Mouse (Mus musculus) cerebellum, postnatal 25 days (tissue): Measurements from ENCODE around the gene Armh4.
"Not testable (repeated sequence)": the region's sequence is repeated elsewhere in the genome, so short reads cannot be mapped to it uniquely, and the experiment has no call there.

Experiments
- DNase-seq, 2 experiments: peaks; one replicate each; pipeline ENCODE4 v3.0.0; 2021; ENCODE audit warnings: mixed read lengths in 2 of 2

Armh4 gene

DNA sequence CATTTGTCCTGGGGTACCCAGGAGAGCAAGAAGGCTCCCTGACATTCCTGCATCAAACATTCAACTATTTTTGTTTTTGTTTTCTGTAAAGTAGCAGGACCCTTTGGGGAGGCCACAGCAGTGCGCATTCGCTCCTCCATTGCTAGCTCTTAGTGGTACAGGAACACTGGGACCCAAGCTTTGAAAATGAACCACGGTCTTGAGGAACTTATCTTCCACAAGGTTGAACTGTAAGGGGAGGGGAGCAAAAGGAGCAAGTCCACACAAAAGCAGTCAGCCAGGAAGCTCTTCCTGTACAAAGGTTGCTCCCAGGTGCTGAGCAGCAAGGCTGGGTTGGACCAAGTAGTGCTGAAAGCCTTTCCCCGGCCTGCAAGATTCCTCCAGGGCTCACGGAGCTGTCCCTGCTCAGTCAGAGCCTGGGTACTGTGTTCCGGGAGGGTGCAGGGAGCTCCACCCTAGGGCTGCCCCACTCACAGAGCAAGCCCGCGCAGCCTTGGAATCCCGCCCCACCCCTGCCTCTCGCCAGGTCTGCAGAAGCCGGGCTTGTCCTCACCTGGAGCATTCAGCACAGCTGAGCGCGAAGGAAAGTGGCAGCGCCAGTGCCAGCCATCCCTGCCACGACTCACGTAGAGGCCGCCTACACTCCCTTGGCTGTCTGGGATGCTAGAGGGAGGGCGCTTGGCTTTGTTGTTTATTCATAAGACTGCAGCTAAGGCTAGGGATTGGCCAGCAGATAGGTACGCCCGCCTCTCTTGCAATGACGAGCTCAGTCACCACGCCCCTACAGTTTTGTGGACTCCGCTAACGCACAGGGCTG is at the start of gene Armh4:
TSS of gene Armh4 (minus strand) at position 669 of the 817 bp plus-strand sequence.
- DNase-seq: peak; percentile 93 to 94

DNA sequence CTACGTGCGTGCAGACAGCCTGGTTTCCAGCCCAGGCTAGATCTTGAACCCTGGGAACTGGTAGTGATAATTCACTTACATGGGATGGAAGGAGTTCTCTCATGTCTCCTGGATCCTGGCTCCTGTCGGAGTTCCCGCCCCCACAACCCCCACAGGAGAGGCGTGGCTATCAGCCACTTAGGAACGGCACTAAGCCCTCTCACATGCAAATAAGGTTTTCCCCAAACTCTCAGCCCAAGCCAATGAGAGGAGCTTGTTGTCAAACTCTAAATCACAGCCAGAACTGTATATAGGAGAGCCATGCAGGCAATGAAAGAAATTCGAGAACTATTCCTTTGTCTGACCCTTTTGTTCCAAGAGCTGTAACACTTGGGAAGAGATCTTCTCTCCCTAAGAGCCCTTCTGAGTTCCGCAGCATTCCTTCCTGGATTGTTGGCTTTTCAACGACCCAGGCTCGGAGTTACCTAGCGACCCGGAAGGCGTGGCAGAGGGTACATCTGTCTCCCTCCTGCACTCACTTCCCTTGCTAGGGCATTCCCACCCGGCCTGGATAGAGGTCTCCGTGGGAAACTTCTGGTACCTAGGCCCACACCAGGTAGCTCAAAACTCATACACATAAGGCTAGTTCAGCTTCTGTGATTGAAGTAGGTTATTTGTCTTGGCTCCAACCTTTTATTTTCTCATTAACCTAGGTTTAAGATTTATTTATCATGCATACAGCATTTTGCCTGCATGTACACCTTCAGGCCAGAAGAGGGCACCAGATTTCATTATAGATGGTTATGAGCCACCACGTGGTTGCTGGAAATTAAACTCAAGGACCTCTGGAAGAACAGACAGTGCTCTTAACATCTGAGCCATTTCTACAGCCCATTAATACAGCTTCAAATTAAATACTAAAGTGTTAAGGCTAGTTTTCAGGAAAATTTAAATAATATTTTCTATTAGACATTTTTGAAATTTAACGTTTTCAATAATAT is 46.3 kb upstream of the Armh4 start:
- no peak for DNase-seq

DNA sequence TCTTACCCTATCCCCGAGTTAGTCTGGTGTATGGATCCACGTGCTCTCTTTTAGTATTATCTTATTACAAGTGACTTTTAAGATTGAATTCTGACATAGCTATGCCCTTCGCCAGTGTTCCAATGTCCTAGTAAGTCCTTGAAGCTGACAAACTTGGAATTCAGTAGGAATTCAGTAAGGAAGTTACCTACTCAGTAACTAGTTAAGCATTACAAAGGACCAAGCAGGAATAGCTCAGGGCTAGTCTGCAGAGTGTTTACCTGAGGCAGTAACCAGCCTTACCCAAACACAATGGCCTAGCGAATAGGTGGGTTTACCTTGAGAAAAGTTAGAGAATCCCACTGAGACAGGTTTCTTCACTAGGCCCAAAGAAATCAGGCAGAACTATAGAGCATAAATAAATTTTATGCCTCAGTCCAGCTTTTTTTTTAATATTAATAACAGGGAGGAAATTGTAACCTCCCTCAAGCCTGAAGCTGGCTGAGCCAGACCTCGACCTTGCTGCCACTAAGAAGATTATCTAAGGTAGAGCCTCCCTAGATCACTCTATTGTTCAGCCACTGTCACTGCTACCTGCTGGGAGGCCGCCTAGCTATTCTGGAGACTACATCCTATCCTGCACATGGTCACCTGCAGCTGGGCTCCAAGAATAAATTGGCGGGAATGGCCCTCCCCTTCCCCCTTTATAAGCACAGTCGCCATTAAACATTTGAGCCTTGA is 36.7 kb upstream of the Armh4 start:
- not testable (repeated sequence) for DNase-seq

DNA sequence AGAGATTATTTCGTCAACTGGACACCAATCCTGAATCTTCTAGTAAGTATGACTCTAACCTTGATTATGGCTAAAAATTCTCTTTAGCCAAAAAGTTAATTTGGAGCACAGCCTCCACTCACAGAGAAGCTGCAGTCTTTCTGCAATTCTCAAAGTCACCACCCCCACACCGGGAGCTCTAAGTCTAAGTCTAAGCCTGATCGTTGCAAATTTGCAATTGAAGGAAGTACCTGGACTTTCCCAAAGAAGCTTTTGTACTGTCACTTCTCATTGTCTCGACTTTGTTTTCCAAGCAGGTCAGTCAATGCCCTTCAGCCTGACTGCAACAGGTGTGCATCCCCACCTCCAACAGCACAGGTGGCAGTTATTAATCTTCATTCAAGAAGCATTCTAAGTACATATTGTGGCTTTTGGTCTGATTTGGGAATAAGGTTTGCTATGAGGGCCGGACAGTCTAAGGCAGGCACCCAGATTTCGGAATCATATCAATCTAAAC is 35.6 kb upstream of the Armh4 start:
- not testable (repeated sequence) for DNase-seq

DNA sequence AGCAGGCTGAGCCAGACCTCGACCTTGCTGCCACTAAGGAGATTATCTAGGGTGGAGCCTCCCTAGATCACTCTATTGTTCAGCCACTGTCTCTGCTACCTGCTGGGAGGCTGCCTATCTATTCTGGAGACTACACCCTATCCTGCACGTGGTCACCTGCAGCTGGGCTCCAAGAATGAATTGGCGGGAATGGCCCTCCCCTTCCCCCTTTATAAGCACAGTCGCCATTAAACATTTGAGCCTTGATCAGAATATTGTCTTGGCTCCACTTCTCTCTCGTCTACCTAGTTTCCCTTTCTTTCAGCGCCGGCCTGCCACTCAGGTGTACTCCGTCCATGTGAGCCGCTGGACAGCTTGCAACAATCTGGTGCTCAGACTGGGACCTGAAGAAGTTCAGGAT is 29.8 kb upstream of the Armh4 start:
- DNase-seq: not testable (repeated sequence)

DNA sequence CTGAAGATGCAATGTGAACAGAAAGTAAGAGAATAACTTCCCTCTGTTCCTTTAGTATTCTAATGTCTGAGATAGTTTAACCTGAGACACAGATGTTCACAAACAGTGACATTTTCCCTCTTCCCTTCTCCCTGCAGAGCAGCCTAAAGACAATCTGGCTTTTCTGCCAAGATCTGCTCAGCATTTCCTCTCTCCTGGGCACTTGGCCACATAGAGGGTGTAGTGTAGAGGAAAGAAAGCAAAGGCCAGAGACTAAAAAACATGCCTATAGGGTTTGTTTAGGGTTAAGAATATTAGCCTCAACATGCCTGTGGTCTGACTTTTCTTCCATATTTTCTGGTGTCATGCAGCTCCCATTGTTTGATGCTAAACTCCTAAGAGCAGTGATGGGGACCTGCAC is 21.9 kb upstream of the Armh4 start:
- peak; percentile 64 to 76 for DNase-seq

DNA sequence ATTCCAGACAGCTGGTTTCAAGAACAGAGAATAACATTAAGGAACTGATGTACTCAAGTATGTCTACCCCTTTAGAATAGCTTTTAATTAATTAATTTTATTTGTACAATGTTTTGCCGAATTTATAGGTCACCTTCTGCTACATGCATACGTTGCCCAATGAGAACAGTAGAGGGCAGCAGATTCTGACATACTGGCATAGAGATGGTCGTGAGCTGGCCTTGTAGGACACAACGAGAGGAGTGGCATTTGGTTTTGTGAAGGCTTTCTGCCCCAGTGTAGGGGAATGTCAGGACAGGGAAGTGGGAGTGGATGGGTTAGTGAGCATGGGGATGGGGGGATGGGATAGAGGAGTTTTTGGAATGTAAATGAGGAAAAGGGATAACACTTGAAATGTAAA is 18.3 kb upstream of the Armh4 start:
- peak; percentile 65 to 83 for DNase-seq

DNA sequence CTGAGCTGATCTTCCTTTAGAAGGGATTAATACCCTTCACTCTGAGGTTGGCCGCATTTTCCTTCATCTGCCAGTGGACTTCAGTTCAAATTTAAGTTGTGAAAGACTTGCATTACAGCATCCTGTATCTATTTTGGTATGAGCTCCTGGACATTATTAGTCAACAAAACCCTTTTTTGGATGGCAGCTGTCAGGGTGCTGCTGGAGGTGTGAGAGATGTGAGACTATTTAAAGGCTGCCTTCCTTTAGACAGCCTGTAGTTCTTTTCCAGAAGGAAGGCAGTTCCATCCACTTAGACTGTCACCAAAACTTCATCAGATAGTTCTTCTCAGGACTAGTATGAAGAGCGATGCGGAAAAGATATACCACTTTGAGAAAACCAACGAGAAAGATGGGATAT is 10.8 kb upstream of the Armh4 start:
- no peak for DNase-seq

DNA sequence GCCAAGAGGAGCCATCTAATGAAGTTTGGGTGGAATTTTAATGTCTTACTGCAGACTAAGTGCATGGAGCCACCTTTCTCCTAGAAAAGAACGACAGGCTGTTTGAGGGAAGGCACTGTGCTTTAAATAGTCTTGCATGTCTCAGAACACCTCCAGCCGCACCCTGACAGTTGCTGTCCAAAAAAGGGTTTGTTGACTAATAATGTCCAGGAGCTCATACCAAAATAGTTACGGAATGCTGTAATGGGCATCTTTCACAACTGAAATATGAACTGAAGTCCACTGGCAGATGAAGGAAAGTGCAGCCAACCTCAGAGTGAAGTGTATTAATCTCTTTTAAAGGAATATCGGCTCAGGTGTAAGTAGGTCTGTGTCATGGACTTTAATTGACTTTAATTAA is 7.4 kb upstream of the Armh4 start:
- no peak for DNase-seq

DNA sequence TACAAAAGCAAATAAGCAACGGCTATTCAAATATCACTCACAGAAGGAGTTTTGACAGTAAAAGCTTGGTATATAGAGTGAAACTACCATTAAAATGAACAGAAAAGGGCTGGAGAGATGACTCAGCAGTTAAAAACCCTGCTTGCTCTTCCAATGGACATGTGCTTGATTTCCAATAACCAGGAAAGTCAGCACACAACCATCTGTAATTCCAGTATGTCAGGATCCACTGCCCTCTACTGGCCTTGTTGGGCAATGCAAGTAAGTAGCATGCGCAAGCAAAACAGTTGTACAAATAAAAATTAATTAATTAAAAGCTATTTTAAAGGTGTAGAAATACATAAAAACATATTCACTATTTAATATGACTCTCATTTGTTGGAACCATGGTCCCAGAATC is 2.6 kb upstream of the Armh4 start:
- peak; percentile 76 to 89 for DNase-seq

DNA sequence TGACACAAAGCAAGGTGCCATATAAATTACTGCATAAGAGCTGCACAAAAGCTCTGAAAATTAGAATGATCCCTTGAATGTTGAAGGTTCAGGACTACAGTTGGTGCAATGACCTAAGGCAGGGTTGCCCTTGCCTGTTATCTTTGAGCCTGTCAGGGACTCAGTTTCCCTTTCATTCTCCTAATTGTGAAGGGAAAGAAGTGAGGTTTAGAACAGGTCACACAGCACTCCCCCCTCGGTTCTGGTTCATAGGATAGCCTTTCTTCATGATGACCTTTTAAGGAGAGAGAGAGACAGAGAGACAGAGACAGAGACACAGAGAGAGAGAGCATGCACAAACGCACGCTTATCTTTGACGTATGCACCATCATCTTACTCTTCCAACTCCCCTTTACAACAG is 683 bp upstream of the Armh4 start:
- no peak for DNase-seq

DNA sequence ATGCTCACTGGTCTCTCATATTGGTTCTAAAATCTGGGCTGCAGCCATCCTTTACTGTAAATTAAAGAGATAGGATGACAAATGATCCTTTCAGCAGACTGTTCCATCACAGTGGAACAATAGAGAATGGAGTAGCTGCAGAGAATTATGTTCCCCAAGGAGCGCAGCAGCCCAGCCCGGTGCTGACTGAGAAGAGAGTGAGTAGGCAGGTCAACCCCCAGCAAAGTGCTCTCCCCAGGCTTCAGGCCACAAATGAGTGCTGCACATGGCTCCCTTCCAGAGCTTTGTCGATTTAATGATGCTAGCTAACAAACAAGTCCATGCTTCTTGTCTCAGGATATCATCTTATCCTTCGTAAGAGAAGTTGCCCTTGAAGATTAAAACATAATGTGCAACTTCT is 2.8 kb downstream of the Armh4 start:
- peak; percentile 42 to 48 for DNase-seq

DNA sequence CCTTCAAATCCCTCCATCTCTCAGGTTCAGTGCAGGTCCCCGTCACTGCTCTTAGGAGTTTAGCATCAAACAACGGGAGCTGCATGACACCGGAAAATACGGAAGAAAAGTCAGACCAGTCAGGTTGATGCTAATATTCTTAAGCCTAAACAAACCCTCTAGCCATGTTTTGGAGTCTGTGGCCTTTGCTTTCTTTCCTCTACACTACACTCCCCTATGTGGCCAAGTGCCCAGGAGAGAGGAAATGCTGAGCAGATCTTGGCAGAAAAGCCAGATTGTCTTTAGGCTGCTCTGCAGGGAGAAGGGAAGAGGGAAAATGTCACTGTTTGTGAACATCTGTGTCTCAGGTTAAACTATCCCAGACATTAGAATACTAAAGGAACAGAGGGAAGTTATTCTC is 5.6 kb downstream of the Armh4 start:
- DNase-seq: peak; percentile 69 to 81

DNA sequence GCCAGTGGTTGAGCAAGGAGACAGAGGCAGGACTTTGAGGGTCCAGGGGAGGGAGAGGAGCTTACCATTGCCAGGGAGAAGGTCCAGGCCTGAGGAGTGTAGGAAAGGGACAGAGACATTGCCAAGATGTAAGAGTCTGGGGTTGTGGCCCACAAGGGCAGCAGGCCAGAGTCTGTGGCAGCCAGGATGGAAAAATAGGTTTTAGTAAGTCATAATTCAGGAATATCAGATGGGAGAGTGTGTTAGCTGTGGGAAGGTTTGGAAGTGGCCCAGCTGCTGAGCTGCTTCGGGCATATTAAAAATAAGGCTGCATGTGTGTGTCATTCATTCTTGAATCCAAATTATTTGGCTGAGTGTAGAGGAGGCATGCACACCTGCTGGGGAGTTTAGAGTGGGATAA is 11.4 kb downstream of the Armh4 start:
- DNase-seq: peak; percentile 59 to 70

DNA sequence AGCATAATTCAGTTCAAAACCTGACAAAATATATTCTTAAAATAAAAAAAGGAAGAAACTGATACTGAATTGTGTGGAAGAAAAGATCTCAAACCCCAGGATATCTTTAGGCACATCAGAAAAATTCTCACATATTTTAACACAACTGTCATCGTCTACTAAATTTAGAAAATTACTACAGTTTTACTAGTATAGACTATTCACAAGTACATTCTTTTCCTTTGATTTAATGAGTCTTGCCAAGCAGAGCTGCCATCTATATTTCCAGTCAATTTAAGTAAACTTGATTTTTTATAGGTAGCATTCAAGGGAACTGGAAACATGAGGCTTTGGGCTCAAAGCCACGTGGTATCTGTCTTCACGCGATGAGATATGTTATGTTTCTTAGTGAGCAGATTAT is 16.6 kb downstream of the Armh4 start:
- no peak for DNase-seq

DNA sequence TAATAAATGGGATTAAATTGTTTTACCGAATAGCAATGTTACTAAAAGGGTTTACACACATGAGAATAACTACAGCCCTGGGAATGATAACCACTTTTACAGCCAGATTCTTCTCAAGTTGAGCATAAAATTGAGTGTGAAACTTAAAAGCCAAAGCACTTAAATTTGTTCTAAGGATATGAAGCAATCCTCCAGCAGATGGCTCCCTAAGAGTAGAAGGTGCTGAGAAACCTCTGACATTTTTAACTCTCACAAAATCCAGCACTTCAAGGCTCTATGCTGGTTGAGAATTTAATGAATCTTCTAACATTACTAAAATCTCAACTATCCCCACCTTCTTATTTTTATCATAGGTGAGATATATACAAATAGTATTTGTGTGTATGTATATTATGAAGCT is 27.3 kb downstream of the Armh4 start:
- no peak for DNase-seq

DNA sequence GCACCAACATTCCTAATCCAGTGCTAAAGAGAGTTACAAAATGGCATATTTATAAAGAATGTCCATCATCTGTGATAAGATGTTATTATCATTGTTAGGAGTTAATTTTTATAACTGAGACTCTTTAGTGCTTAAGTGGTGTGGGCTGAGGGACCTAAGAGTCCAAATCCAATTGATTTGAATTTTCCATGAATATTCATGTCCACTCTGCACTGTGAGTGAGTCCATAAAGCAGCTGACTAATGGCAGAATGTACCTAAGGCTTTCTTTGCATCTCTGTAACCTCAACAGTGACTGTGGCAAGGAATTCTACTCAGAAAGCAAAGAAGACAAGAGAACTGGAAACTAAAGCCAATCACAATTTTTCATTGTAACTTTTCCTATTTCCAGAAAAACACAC is 30.6 kb downstream of the Armh4 start:
- DNase-seq: no peak

DNA sequence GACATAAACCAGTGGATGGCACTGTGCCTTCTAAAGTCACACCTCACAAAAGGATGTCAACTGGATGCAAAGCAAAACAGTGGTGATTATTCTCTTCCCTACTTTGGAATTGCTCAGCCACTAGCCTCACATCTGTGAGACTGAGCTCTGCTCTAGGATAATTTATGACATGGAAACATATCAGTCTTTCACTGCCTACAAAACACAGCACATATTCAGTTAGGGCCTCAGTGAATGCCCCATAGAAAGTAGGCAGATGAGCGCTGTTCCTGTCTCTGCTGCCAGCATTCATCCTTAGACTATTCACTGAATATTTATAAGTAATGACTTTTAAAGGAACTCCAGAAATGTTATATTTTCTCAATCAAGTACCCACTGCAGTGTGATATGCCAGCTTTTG is 37.3 kb downstream of the Armh4 start:
- DNase-seq: no peak

DNA sequence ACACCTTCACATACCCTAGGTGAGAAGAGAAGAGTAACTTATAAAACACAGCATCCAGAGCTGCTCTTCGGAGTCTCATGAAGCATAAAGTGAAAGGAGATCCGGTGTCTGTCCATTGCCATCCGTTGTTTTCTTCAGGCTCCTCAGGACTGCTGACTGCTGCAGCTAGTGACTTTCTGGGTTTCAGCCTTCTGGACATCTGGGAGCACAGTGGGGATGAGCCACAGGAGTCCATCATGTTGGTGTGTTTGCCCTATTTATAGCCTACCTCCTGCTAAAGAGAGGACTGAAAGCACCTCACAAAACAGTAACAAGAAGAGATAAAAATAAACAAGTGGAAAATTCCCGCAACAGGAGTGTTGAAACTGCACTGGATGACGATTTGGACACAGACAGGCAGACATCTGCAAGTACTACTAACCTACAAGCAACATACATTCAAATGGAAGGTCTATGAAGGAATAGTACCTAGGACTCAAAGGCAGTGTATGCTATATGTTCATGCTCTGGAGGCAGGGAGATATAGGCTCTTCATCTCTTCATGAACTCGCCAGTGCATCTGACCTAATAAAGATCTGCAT is 39.1 kb downstream of the Armh4 start:
- DNase-seq: peak; percentile 85 to 88

DNA sequence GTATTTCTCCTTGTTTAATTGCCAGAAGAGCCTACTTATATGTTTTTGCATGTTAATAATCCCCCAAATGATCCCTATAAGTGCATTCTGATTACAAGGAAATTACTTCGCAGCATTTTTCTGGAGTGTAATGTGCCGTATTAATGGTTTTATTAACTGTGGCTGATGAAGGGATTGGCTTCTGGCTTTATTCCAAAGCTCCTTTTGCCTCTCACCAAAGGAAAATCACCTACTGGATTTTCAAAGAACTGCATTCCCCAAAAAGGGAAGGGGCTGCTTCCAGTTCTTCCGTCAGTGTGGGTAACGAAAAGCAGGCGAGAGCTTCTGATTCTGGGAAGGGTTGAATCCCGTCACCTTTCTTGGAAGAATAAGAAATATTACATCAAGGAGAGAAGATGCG is 43.9 kb downstream of the Armh4 start:
- DNase-seq: no peak

DNA sequence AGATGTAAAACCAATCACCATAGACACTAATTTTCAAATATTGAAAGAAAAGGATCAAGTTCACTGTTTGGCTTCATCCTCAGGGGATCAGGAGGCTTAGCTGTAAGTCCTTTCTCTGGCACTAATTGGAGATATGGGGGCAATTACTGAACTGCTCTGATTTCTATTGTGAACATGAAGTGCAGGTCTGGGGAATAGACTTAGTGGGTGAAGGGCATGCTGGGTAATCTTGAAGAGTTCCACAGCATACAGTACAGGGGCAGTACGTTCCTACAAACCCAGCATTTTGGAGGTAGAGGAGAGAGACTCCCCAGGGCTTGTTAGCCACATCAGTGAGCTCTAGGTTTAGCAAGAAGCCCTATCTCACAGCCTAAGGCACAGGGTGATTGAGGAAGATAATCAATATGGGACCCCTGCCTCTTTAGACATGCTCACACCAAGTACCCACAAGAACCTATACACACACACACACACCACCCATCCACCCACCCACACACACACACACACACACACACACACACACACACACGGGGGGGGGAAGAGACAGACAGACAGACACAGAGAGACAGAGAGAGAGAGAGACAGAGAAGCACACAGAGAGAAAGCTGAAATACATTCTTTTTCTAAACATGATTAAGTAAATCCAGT is 44.6 kb downstream of the Armh4 start:
- no peak for DNase-seq

DNA sequence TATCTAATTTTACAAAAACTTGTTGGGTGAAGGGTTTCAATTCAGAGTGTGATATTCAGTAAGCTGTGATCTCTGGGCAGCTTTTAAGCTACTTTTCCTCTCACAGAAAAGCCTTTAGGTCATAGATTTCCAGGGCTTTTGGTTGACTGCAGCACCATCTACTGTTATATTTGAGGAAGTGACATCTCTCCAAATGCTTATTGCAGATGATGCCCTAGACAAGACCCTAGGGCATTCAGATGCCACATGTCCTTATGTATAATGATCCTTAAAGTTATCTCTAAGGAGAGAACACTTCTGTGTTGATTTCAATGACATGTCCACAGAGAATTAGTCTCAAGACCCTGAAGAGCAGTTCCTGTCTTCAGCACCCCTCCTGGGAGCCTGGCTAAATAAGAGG is 49.2 kb downstream of the Armh4 start:
- DNase-seq: peak in 1 of 2 experiments; percentile 26
